Mouse (Mus musculus) embryonic fibroblast, embryonic 13.5 days (primary cell): ENCODE measurements around the gene Zfp974.
"Not testable (repeated sequence)": the region's sequence is repeated elsewhere in the genome, so short reads cannot be mapped to it uniquely, and the experiment has no call there.

Source experiments
- CTCF ChIP-seq: IDR thresholded peaks from 2 replicates; pipeline ENCODE4 v1.5.1; 2011; ENCODE audit warnings: mild to moderate bottlenecking, control low read depth, low read length, moderate library complexity, borderline replicate concordance; ENCODE audit not compliant: insufficient read depth
- POLR2A ChIP-seq: IDR thresholded peaks from 2 replicates; pipeline ENCODE4 v1.6.1; 2011; ENCODE audit warnings: low read depth, mild to moderate bottlenecking, control low read depth, low read length, moderate library complexity

- TF ChIP-seq CTCF, POLR2A: not testable (repeated sequence)
These were observed 20.2 kb upstream of the Zfp974 start for GRCm38 (mm10) chr7:27949451-27949850.
